Mouse (Mus musculus) myocyte (in vitro differentiated cells): ENCODE data around the gene Cdk1. TPM values are rescaled to one million over a fixed set of nuclear protein-coding genes. Genes with fewer than 3 reads are reported as not detected.

Source experiments
- H3K27me3 ChIP-seq: one replicate; pipeline ENCODE4 v1.6.1; 2011; ENCODE audit not compliant: control insufficient read depth, insufficient read depth, insufficient read length
- H3K36me3 ChIP-seq: one replicate; pipeline ENCODE4 v1.6.1; 2011; ENCODE audit not compliant: control insufficient read depth, insufficient read depth
- H3K4me2 ChIP-seq: one replicate; pipeline ENCODE4 v1.6.1; 2011; ENCODE audit warnings: low read depth, control low read depth
- H3K4me3 ChIP-seq: one replicate; pipeline ENCODE4 v1.5.1; 2011; ENCODE audit warnings: mild to moderate bottlenecking, control low read depth, moderate library complexity
- H3K79me2 ChIP-seq: one replicate; pipeline ENCODE4 v1.6.1; 2011; ENCODE audit not compliant: control insufficient read depth, insufficient read depth
- H3ac ChIP-seq: one replicate; pipeline ENCODE4 v1.6.1; 2011; ENCODE audit not compliant: control insufficient read depth, insufficient read length
- CEBPB ChIP-seq: IDR thresholded peaks from 2 replicates; pipeline ENCODE4 v1.6.1; 2011; ENCODE audit warnings: mild to moderate bottlenecking, moderate library complexity; ENCODE audit not compliant: poor library complexity, insufficient read depth, severe bottlenecking
- E2F4 ChIP-seq: IDR thresholded peaks from one replicate; pipeline ENCODE4 v1.6.1; 2011; ENCODE audit warnings: mild to moderate bottlenecking, control low read depth, moderate library complexity; ENCODE audit not compliant: insufficient read depth
- MAX ChIP-seq: IDR thresholded peaks from one replicate; pipeline ENCODE4 v1.6.1; 2011; ENCODE audit warnings: low read depth, mild to moderate bottlenecking, control low read depth
- MYOD1 ChIP-seq, 3 experiments: IDR thresholded peaks; one replicate each; pipeline ENCODE4 v1.6.1; 2011; ENCODE audit warnings: control low read depth in 2 of 3, low read depth in 2 of 3, mild to moderate bottlenecking in 2 of 3, moderate library complexity in 1 of 3; ENCODE audit not compliant: insufficient read length in 2 of 3, control insufficient read depth in 1 of 3
- MYOG ChIP-seq, 3 experiments: IDR thresholded peaks; one replicate each; pipeline ENCODE4 v1.6.1; 2011; ENCODE audit warnings: control low read depth in 2 of 3, low read depth in 2 of 3, mild to moderate bottlenecking in 2 of 3; ENCODE audit not compliant: insufficient read length in 2 of 3, control insufficient read depth in 1 of 3, insufficient read depth in 1 of 3
- POLR2A ChIP-seq: IDR thresholded peaks from one replicate; pipeline ENCODE4 v1.6.1; 2011; ENCODE audit warnings: low read depth, mild to moderate bottlenecking, control low read depth, moderate library complexity; ENCODE audit not compliant: insufficient read length
- POLR2AphosphoS2 ChIP-seq: IDR thresholded peaks from one replicate; pipeline ENCODE4 v1.6.1; 2011; ENCODE audit warnings: low read depth, control low read depth; ENCODE audit not compliant: insufficient read length
- REST ChIP-seq: IDR thresholded peaks from one replicate; pipeline ENCODE4 v1.6.1; 2011; ENCODE audit warnings: mild to moderate bottlenecking, control low read depth, moderate library complexity; ENCODE audit not compliant: insufficient read depth, insufficient read length
- SRF ChIP-seq: IDR thresholded peaks from one replicate; pipeline ENCODE4 v1.6.1; 2011; ENCODE audit warnings: low read depth; ENCODE audit not compliant: control insufficient read depth, insufficient read length
- TCF12 ChIP-seq: IDR thresholded peaks from one replicate; pipeline ENCODE4 v1.6.1; 2011; ENCODE audit warnings: mild to moderate bottlenecking, control low read depth; ENCODE audit not compliant: poor library complexity, insufficient read depth, severe bottlenecking
- TCF3 ChIP-seq: IDR thresholded peaks from one replicate; pipeline ENCODE4 v1.6.1; 2011; ENCODE audit warnings: low read depth, control low read depth; ENCODE audit not compliant: insufficient read length
- USF1 ChIP-seq: IDR thresholded peaks from one replicate; pipeline ENCODE4 v1.6.1; 2011; ENCODE audit warnings: low read depth, mild to moderate bottlenecking, control low read depth, moderate library complexity
- polyA plus RNA-seq: library from polyadenylated mRNA; unstranded; fragments of >200 nt; fragmentation: generic; extraction: Trizol; gene quantifications from one replicate; pipeline ENCODE4 v1.2.1, GENCODE M21; 2012; ENCODE audit warnings: missing spikeins

Cdk1 gene
- polyA plus RNA-seq, 1 experiment: 85.7 TPM

- Histone ChIP-seq H3K4me2 (no peak overlapping the region), H3K79me2 (no peaks in the 10 kb centered on the region), H3ac (no peak overlapping the region), H3K27me3 (no peaks in the 10 kb centered on the region), H3K36me3 (peaks cover 15% of the 10 kb centered on the region), H3K4me3 (no peak overlapping the region)
- TF ChIP-seq SRF: no peak
- TF ChIP-seq CEBPB: no peak
These were observed 64.0 kb downstream of the Cdk1 start for GRCm38 (mm10) chr10:69288720-69289119.

GRCm38 (mm10) chr10:69288086-69288485 is 64.7 kb downstream of the Cdk1 start:
- no peak overlapping the region for H3K4me2 ChIP-seq
- peaks cover 17% of the 10 kb centered on the region for H3K36me3 ChIP-seq
- H3K79me2 ChIP-seq: no peaks in the 10 kb centered on the region
- H3K27me3 ChIP-seq: no peaks in the 10 kb centered on the region
- no peak overlapping the region for H3ac ChIP-seq
- H3K4me3 ChIP-seq: no peak overlapping the region
- no peak for TF ChIP-seq MAX
- no peak for TF ChIP-seq E2F4
- TF ChIP-seq TCF3: no peak
- TF ChIP-seq POLR2AphosphoS2: no peak
- no peak for TF ChIP-seq USF1

- Histone ChIP-seq H3ac (no peak overlapping the region), H3K27me3 (no peaks in the 10 kb centered on the region), H3K4me2 (no peak overlapping the region), H3K79me2 (no peaks in the 10 kb centered on the region), H3K36me3 (peaks cover 19% of the 10 kb centered on the region), H3K4me3 (no peak overlapping the region)
- TF ChIP-seq SRF (no peak), MAX (no peak), POLR2AphosphoS2 (no peak), E2F4 (no peak), TCF12 (no peak), USF1 (no peak), TCF3 (no peak), MYOD1 (IDR thresholded peaks at IDR 0.05; ENCODE audit: control insufficient read depth in 1 of 3, insufficient read length in 2 of 3, low read depth in 2 of 3) (no peak), REST (no peak), POLR2A (no peak), MYOG (IDR thresholded peaks at IDR 0.05; ENCODE audit: control insufficient read depth in 1 of 3, insufficient read depth in 1 of 3, insufficient read length in 2 of 3, low read depth in 2 of 3) (no peak)
These were observed 65.8 kb downstream of the Cdk1 start for GRCm38 (mm10) chr10:69286939-69287338.

Other genes starting within 250 kb of the Cdk1 start
- 7.5 TPM for gene Rhobtb1, start 201.5 kb downstream of the Cdk1 start, polyA plus RNA-seq
- 1.9 TPM for gene A930033H14Rik, start 139.8 kb downstream of the Cdk1 start, polyA plus RNA-seq
- 5.5 TPM for gene Ank3, start 45.8 kb upstream of the Cdk1 start, polyA plus RNA-seq